Mouse (Mus musculus): ENCODE data around the gene Gipc3.

DNA sequence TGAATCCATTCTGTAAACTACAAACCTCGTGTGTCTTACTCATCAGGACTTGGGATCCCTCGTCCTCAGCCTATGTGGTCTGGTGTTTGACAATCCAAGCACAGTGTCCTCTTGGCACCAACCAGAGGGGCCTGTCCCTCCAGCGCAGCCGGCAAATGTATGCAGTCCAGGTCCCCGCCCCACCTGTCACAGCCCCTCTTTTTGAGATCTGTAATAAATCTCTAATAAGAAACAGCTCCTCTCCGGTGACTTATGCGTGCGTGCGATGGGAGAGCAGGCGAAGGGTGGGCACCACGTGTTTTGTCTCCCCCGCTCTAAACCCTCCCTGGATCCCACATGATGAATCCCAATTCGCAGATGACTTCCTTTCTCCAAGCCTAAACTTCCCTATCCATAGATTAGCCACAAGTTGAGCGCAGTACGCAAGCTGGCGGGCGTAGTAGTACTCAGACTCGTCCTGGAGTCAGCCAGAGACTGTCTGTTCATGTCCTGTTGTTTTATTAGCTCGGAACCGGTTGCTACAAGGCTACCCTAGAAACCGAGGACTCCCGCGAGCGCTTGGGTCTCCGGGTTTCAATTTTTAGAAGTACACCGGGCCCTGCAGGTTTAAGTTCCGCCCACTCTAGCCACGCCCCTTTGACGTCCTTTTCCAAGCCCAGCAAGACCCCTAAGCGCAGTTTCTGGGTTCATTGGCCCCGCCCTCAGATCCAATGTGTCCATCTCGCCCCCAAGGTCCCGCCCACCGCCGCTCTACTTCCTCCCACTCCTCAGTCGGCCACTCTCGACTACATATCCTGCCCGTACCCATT lies 23.1 kb downstream of the Gipc3 start:
- no peak for TF ChIP-seq CTCF (IDR thresholded peaks at IDR 0.05; ENCODE audit: low read depth)
- TF ChIP-seq EP300 (IDR thresholded peaks at IDR 0.05; ENCODE audit: low read depth) = no peak

All from liver, embryonic 14.5 days (tissue).